Mouse (Mus musculus) liver, adult 2 months (tissue): Measurements from ENCODE around the gene Fars2.

Experiments used
- CTCF ChIP-seq: fragments of 200-500 bp; IDR thresholded peaks from 2 replicates; pipeline ENCODE4 v1.5.1; 2011; ENCODE audit warnings: low read depth, low read length, control low read depth
- POLR2A ChIP-seq: fragments of 200-500 bp; IDR thresholded peaks from 2 replicates; pipeline ENCODE4 v1.6.1; 2011; ENCODE audit warnings: low read length, control low read depth; ENCODE audit not compliant: insufficient read depth; ENCODE audit errors: extremely low read depth

GRCm38 (mm10) chr13:36606717-36607116 lies 489.5 kb downstream of the Fars2 start:
- TF ChIP-seq CTCF (no peak), POLR2A (no peak)
